In the genomic region with DNA sequence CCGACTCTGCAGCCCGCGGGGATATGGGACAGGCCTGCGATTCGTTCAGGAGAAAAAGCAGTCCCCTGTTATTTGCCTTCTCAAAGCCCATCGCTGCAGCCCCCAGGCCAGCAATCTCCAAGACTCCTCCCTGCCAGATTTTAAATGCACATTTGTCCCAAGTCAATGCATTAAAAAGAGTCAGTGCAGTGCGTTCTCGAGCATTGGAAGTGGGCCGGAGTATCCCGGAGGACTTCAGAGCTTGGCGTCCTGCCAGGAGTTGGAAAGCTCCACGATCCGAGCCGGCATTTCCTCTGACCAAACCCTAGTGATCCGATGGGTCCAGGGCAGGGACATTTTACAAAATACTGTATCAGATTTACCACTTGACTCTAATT, we compare ENCODE assay signal across 8 mouse cellular contexts.
A peak's percentile ranks its signal among the peaks of the same experiment; 100 is the strongest.
DNase-seq lines count a peak whose midpoint lies in the region; ATAC-seq lines count a peak whose summit lies in the region.

No protein-coding gene starts in this region.

- H3K27me3 ChIP-seq in hindbrain, embryonic 14.5 days (ENCODE audit: control insufficient read depth, insufficient read depth, low read length), result no peaks in the 10 kb centered on the region

- intact Hi-C loops in left cerebral cortex, postnatal 10 days (cut with DNase I), result loop anchor here (5.0 kb wide), 1 partner anchor 175 kb away; the partner anchor contains the start of gene Arhgap21

- H3K4me1 ChIP-seq in hindbrain, embryonic 14.5 days (replicated peaks; ENCODE audit: control insufficient read depth, insufficient read depth, low read length), result peaks cover 10% of the 10 kb centered on the region

- no peaks in the 10 kb centered on the region for H3K36me3 ChIP-seq in hindbrain, embryonic 14.5 days (replicated peaks; ENCODE audit: control insufficient read depth, insufficient read depth)

- under 1% methylated on average over 15 of the region's 15 CpGs for WGBS in hindbrain, embryonic 14.5 days

- H3K4me2 ChIP-seq in hindbrain, embryonic 14.5 days (replicated peaks), result peak overlapping the region; percentile 94

- DNase-seq in adrenal gland, adult 18-20 months (ENCODE audit: low spot score in 2 of 2), result peak; percentile 49 to 67
- peak; percentile 90 to 91 for DNase-seq in cerebellum, postnatal 14 days
- DNase-seq in gastrocnemius, adult 18-20 months (ENCODE audit: low spot score), result peak; percentile 79
- peak; percentile 85 for DNase-seq in hindbrain, embryonic 14.5 days (ENCODE audit: low spot score)
- peak; percentile 63 to 82 for DNase-seq in left cerebral cortex, postnatal 10 days (ENCODE audit: extremely low spot score in 1 of 2, low spot score in 2 of 2)
- peak; percentile 70 for DNase-seq in mesoderm, embryonic 11.5 days (ENCODE audit: low read depth, low spot score)
- peak; percentile 76 for DNase-seq in skeletal muscle tissue, adult 2 months (ENCODE audit: low read depth, low spot score)

- peak overlapping the region; percentile 96 for H3K27ac ChIP-seq in hindbrain, embryonic 14.5 days

- H3K9ac ChIP-seq in hindbrain, embryonic 14.5 days, result peak overlapping the region; percentile 85

- peaks cover 12% of the 10 kb centered on the region; the same call in 1 of the 2 replicates for H3K9me3 ChIP-seq in hindbrain, embryonic 14.5 days (ENCODE audit: control insufficient read depth, low read length)

- peak overlapping the region; percentile 58 for H3K4me3 ChIP-seq in hindbrain, embryonic 14.5 days (replicated peaks; ENCODE audit: low read length)

- peak; percentile 87 for ATAC-seq in hindbrain, embryonic 14.5 days (ENCODE audit: low FRiP score)
- ATAC-seq in erythroid progenitor cell, adult 5-6 weeks (replicated peaks; ENCODE audit: low FRiP score, poor library complexity, severe bottlenecking), result no peak
